Mouse (Mus musculus): ENCODE measurements around the gene Pard3. TPM values are rescaled to one million over a fixed set of nuclear protein-coding genes. Genes with fewer than 3 reads are reported as not detected.

Gene Pard3
- total and polyA plus RNA-seq, 3 experiments = 0.51 to 1.3 (median 0.94) TPM

DNA sequence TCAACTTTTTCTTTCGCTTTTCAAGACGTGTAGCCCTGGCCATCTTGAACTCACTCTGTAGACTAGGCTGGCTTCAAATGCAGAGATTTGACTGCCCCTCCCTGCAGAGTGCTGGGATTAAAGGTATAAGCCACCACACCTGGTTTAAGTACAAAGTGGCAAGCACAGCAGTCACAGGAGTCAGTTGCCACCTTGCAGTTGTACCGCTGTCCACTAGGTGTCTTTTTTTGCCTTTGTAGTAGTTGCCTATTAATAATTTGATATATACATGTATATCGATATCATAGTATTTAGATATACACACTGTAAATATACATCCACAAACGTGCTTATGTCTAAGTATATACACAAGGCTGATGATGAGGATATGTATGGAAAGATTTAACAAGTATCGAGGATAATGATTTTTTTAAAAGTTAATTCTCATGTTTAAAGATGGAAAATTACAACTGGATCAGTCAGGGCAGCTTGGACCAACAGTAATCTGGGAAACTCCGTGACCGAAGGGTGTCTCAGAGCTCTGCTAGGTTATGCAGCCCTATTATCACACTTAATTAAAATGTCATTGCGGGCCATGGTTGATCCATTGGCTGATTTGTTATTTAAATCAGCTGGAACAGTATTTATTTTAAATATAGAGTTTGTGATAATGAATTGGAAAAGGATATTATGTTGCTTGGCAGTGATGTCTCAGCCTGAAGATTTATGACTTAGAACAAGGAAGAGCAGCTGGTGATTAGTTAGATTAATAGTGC is 220.9 kb downstream of the Pard3 start:
- dilution Hi-C loops (cut with MboI; ENCODE audit: extremely low pct_ligation_motif_present, extremely low pct_unique_long_range_greater_than_20kb, low sequenced_read_pairs) = no loop called here
- H3K79me2 ChIP-seq (replicated peaks; ENCODE audit: control insufficient read depth, extremely low read depth, insufficient read depth, poor library complexity, severe bottlenecking) = no peaks in the 10 kb centered on the region
- DNase-seq (ENCODE audit: extremely low read depth) = peak; percentile 8
- H3K27ac ChIP-seq (ENCODE audit: insufficient read depth, low read depth) = no peak overlapping the region
- no peak overlapping the region for H3K4me2 ChIP-seq (ENCODE audit: insufficient read depth, low read depth, poor library complexity, severe bottlenecking)
- H3K36me3 ChIP-seq (replicated peaks in 1 of 2; ENCODE audit: control insufficient read depth in 1 of 2, insufficient read depth in 1 of 2, low read length in 1 of 2) = no peaks in the 10 kb centered on the region
- H3K4me3 ChIP-seq (replicated peaks in 1 of 3; ENCODE audit: low read depth in 2 of 3, low read length in 2 of 3, poor library complexity in 1 of 3) = no peak overlapping the region
- H3K27me3 ChIP-seq (replicated peaks) = no peaks in the 10 kb centered on the region
- in situ Hi-C loops (cut with MboI; ENCODE audit: low pct_ligation_motif_present, low pct_unique_long_range_greater_than_20kb, low sequenced_read_pairs) = no loop called here
- peaks cover 3% of the 10 kb centered on the region for H3K9me3 ChIP-seq (replicated peaks; ENCODE audit: low read length)
- H3K4me1 ChIP-seq (ENCODE audit: control insufficient read depth in 1 of 2, insufficient read depth in 2 of 2) = no peaks in the 10 kb centered on the region
- TF ChIP-seq CTCF (conservative IDR thresholded peaks at IDR 0.05 in 1 of 2, IDR thresholded peaks at IDR 0.05 in 1 of 2; ENCODE audit: low read depth in 2 of 2, low read length in 2 of 2) (peak; percentile 33 to 54), ELF1 (IDR thresholded peaks at IDR 0.05; ENCODE audit: low read depth, low read length) (no peak), MXI1 (IDR thresholded peaks at IDR 0.05; ENCODE audit: low read depth, low read length) (no peak), USF1 (IDR thresholded peaks at IDR 0.05; ENCODE audit: low read depth, low read length) (no peak)
- H3K9ac ChIP-seq (ENCODE audit: insufficient read depth, low read depth) = no peak overlapping the region

- Histone ChIP-seq H3K27ac (ENCODE audit: insufficient read depth, low read depth) (no peak overlapping the region), H3K9ac (ENCODE audit: insufficient read depth, low read depth) (no peak overlapping the region), H3K4me2 (ENCODE audit: insufficient read depth, low read depth, poor library complexity, severe bottlenecking) (no peak overlapping the region), H3K4me1 (ENCODE audit: control insufficient read depth in 1 of 2, insufficient read depth in 2 of 2) (no peaks in the 10 kb centered on the region), H3K4me3 (replicated peaks in 1 of 3; ENCODE audit: low read depth in 2 of 3, low read length in 2 of 3, poor library complexity in 1 of 3) (no peak overlapping the region), H3K9me3 (replicated peaks; ENCODE audit: low read length) (peaks cover 3% of the 10 kb centered on the region), H3K27me3 (replicated peaks) (no peaks in the 10 kb centered on the region), H3K36me3 (replicated peaks in 1 of 2; ENCODE audit: control insufficient read depth in 1 of 2, insufficient read depth in 1 of 2, low read length in 1 of 2) (no peaks in the 10 kb centered on the region), H3K79me2 (replicated peaks; ENCODE audit: control insufficient read depth, extremely low read depth, insufficient read depth, poor library complexity, severe bottlenecking) (no peaks in the 10 kb centered on the region)
- no peak for DNase-seq (ENCODE audit: extremely low read depth)
- dilution Hi-C loops (cut with MboI; ENCODE audit: extremely low pct_ligation_motif_present, extremely low pct_unique_long_range_greater_than_20kb, low sequenced_read_pairs) = no loop called here
- TF ChIP-seq MEF2A (IDR thresholded peaks at IDR 0.05; ENCODE audit: borderline replicate concordance, low read depth, low read length) (no peak), CHD2 (IDR thresholded peaks at IDR 0.05; ENCODE audit: low read length) (no peak), ZKSCAN1 (IDR thresholded peaks at IDR 0.05; ENCODE audit: borderline replicate concordance, low read depth, low read length) (no peak), USF1 (IDR thresholded peaks at IDR 0.05; ENCODE audit: low read depth, low read length) (no peak), ZMIZ1 (IDR thresholded peaks at IDR 0.05; ENCODE audit: low read depth, low read length) (no peak), ZNF384 (IDR thresholded peaks at IDR 0.05; ENCODE audit: low read depth, low read length) (no peak), ETS1 (conservative IDR thresholded peaks at IDR 0.05; ENCODE audit: low read depth, low read length) (no peak), EP300 (IDR thresholded peaks at IDR 0.05; ENCODE audit: low read length) (no peak), BHLHE40 (IDR thresholded peaks at IDR 0.05; ENCODE audit: low read depth, low read length) (no peak), E2F4 (IDR thresholded peaks at IDR 0.05; ENCODE audit: insufficient replicate concordance, low read depth, low read length) (no peak)
- in situ Hi-C loops (cut with MboI; ENCODE audit: low pct_ligation_motif_present, low pct_unique_long_range_greater_than_20kb, low sequenced_read_pairs) = no loop called here
Observed at GRCm38 (mm10) chr8:127287816-127288215, 224.1 kb downstream of the Pard3 start.

- Histone ChIP-seq H3K4me3 (replicated peaks in 1 of 3; ENCODE audit: low read depth in 2 of 3, low read length in 2 of 3, poor library complexity in 1 of 3) (no peak overlapping the region), H3K27ac (ENCODE audit: insufficient read depth, low read depth) (no peak overlapping the region), H3K36me3 (replicated peaks in 1 of 2; ENCODE audit: control insufficient read depth in 1 of 2, insufficient read depth in 1 of 2, low read length in 1 of 2) (no peaks in the 10 kb centered on the region), H3K4me1 (ENCODE audit: control insufficient read depth in 1 of 2, insufficient read depth in 2 of 2) (no peaks in the 10 kb centered on the region), H3K4me2 (ENCODE audit: insufficient read depth, low read depth, poor library complexity, severe bottlenecking) (no peak overlapping the region), H3K9me3 (replicated peaks; ENCODE audit: low read length) (no peaks in the 10 kb centered on the region), H3K9ac (ENCODE audit: insufficient read depth, low read depth) (no peak overlapping the region), H3K79me2 (replicated peaks; ENCODE audit: control insufficient read depth, extremely low read depth, insufficient read depth, poor library complexity, severe bottlenecking) (no peaks in the 10 kb centered on the region), H3K27me3 (replicated peaks) (no peaks in the 10 kb centered on the region)
- in situ Hi-C loops (cut with MboI; ENCODE audit: low pct_ligation_motif_present, low pct_unique_long_range_greater_than_20kb, low sequenced_read_pairs) (no loop called here), dilution Hi-C loops (cut with MboI; ENCODE audit: extremely low pct_ligation_motif_present, extremely low pct_unique_long_range_greater_than_20kb, low sequenced_read_pairs) (no loop called here)
- TF ChIP-seq MYC (IDR thresholded peaks at IDR 0.05; ENCODE audit: low read depth, low read length) (no peak), USF1 (IDR thresholded peaks at IDR 0.05; ENCODE audit: low read depth, low read length) (no peak)
- DNase-seq (ENCODE audit: extremely low read depth) = no peak
Observed at GRCm38 (mm10) chr8:127292307-127292706, 228.6 kb downstream of the Pard3 start.
